Mouse (Mus musculus) bone marrow macrophage, adult 2 months (primary cell): ENCODE measurements around the gene Sned1. TPM values are rescaled to one million over a fixed set of nuclear protein-coding genes. Genes with fewer than 3 reads are reported as not detected.

ENCODE experiments used
- H3K27ac ChIP-seq: 2 replicates; pipeline ENCODE4 v1.5.1; 2012; ENCODE audit warnings: low read depth, low read length; ENCODE audit not compliant: insufficient read depth
- H3K4me1 ChIP-seq: 2 replicates; pipeline ENCODE4 v1.6.1; 2012; ENCODE audit warnings: low read length; ENCODE audit not compliant: control insufficient read depth, insufficient read depth
- H3K4me3 ChIP-seq: 2 replicates; pipeline ENCODE4 v1.5.1; 2012; ENCODE audit warnings: mild to moderate bottlenecking, low read length, moderate library complexity; ENCODE audit not compliant: insufficient read depth
- CTCF ChIP-seq: IDR thresholded peaks from 2 replicates; pipeline ENCODE4 v1.5.1; 2012; ENCODE audit warnings: low read depth, mild to moderate bottlenecking, low read length, moderate library complexity
- POLR2A ChIP-seq: IDR thresholded peaks from 2 replicates; pipeline ENCODE4 v1.6.1; 2012; ENCODE audit warnings: mild to moderate bottlenecking, low read depth, low read length, borderline replicate concordance
- polyA plus RNA-seq: library from polyadenylated mRNA; stranded (reverse); fragments of >200 nt; gene quantifications from 2 replicates; pipeline ENCODE4 v1.2.4, GENCODE M21; 2012; ENCODE audit not compliant: missing spikeins, insufficient read depth, insufficient read length

Sned1 gene
- polyA plus RNA-seq, 1 experiment = 0.27 TPM

DNA sequence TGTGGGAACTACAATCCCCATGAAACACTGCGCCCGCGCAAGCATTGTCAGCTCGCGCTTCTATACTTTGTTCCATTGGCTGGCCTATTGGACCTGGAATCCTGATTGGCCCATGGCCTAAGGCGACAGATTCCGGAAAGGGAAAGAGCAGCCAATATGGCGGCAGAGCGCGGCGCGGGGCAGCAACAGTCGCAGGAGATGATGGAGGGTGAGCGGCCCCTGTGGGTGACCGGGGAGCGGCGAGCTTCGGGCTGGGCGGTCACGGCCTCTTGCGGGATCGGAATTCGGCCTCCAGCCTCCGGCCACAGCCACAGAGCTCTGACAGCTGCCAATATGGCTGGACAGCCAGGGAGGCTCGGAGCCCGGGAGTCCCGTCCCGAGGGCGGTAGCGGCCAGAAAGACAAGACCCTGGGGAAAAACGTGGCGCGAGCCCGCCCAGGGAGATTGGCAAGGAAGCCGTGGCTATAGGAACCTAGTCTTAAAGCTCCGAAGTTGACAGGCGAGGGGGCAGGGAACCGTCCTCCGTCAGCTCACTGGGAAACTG is 107.9 kb downstream of the Sned1 start:
- Histone ChIP-seq H3K27ac (no peak overlapping the region; the same call in 1 of the 2 replicates), H3K4me3 (peak overlapping the region; percentile 72), H3K4me1 (peaks cover 10% of the 10 kb centered on the region)
- no peak for TF ChIP-seq POLR2A
- TF ChIP-seq CTCF = no peak

DNA sequence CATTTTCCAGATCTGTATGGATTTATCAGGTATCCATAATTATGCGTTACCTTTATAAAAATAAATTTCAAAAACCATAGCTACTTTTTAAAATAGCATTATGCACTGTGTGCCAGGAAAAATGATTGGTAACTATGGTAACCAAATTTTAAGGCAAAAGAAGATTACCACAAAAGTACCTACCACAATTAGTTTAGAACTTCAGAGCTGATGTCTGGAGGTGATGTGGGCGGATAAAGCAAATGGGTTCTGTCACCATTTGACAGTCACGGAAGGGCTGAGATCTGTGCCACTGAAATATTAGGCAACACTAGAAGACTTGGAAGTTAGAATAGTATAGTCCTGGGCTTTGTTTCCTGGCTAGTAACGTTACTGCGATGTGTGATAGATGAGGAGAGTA is 111.5 kb downstream of the Sned1 start:
- Histone ChIP-seq H3K4me1 (peaks cover 8% of the 10 kb centered on the region), H3K27ac (no peak overlapping the region), H3K4me3 (no peak overlapping the region)
- TF ChIP-seq POLR2A (no peak), CTCF (no peak)

DNA sequence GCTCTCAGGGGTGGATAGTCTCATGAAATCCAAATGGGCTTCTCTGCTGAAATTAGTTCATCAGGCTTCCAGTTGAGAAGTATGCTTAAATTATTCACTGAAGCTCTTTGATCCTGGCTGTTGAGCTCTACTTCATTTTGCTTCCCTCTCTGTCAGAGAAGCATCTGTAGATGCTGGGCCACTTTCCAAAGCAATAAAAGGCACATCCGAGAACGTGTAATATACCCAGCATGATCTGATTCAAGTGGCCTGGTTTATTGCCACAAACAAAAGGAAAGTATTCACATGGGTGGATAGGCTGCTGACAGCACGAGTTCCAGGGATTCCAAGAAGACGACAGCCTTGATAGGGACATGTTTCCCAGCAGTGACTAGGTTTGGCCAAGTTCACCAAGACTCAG is 114.1 kb downstream of the Sned1 start:
- H3K4me1 ChIP-seq = peaks cover 4% of the 10 kb centered on the region
- no peak overlapping the region for H3K4me3 ChIP-seq
- no peak overlapping the region for H3K27ac ChIP-seq
- no peak for TF ChIP-seq POLR2A
- TF ChIP-seq CTCF = no peak

Other genes with a start within 250 kb of the Sned1 start
- not detected in 2 replicates for gene Aqp12, start 229.5 kb upstream of the Sned1 start, polyA plus RNA-seq
- gene Kif1a, start 133.9 kb upstream of the Sned1 start, polyA plus RNA-seq = not detected in 2 replicates
- gene Agxt, start 100.6 kb upstream of the Sned1 start, polyA plus RNA-seq = not detected in 2 replicates
- gene 2310007B03Rik, start 74.9 kb upstream of the Sned1 start, polyA plus RNA-seq = not detected in 2 replicates
- gene Crocc2, start 67.1 kb upstream of the Sned1 start, polyA plus RNA-seq = not detected in 2 replicates
- gene Mterf4, start 70.1 kb downstream of the Sned1 start, polyA plus RNA-seq = 14.8 and 20.2 TPM in 2 replicates
- gene Ppp1r7, start 107.0 kb downstream of the Sned1 start, polyA plus RNA-seq = 25.8 and 29.2 TPM in 2 replicates
- 3.8 and 4.6 TPM in 2 replicates for gene Pask, start 107.6 kb downstream of the Sned1 start, polyA plus RNA-seq
- gene Ano7, start 138.1 kb downstream of the Sned1 start, polyA plus RNA-seq = 0.64 TPM in 1 of 2 replicates, not detected in the other
- 79.8 and 89.9 TPM in 2 replicates for gene Hdlbp, start 243.0 kb downstream of the Sned1 start, polyA plus RNA-seq